8 mouse cellular contexts compared by ENCODE assay signal in genomic region chr6:47942461-47942860, GRCm38 (mm10). TPM values are rescaled to one million over a fixed set of nuclear protein-coding genes. Genes with fewer than 3 reads are reported as not detected.
DNase-seq lines count a peak whose midpoint lies in the region; ATAC-seq lines count a peak whose summit lies in the region.

No protein-coding gene starts in this region.

- peak overlapping the region; percentile 68 for H3K4me3 ChIP-seq in heart, embryonic 10.5 days
- peak overlapping the region; percentile 41; the same call in 1 of the 2 replicates for H3K4me3 ChIP-seq in hindbrain, embryonic 12.5 days

- 46% methylated on average over 12 of the region's 12 CpGs for WGBS in heart, embryonic 10.5 days
- 56% methylated on average over 12 of the region's 12 CpGs for WGBS in hindbrain, embryonic 12.5 days

- intact Hi-C loops in heart, postnatal 36 days (cut with DNase I), result no loop called here

- H3K9me3 ChIP-seq in heart, embryonic 10.5 days, result no peaks in the 10 kb centered on the region
- H3K9me3 ChIP-seq in hindbrain, embryonic 12.5 days (replicated peaks), result no peaks in the 10 kb centered on the region

- no peaks in the 10 kb centered on the region for H3K27me3 ChIP-seq in heart, embryonic 10.5 days (ENCODE audit: insufficient read depth, poor library complexity, severe bottlenecking)
- no peaks in the 10 kb centered on the region for H3K27me3 ChIP-seq in hindbrain, embryonic 12.5 days

- H3K4me1 ChIP-seq in heart, embryonic 10.5 days, result peaks cover 9% of the 10 kb centered on the region
- H3K4me1 ChIP-seq in hindbrain, embryonic 12.5 days, result peaks cover 5% of the 10 kb centered on the region; the same call in 1 of the 2 replicates

- ATAC-seq in hindbrain, embryonic 12.5 days (ENCODE audit: low FRiP score), result 0 out of 2 replicates have a peak, but pooled peaks have one; percentile 31
- peak; percentile 38 for ATAC-seq in megakaryocyte progenitor cell, adult 5-6 weeks (replicated peaks; ENCODE audit: poor library complexity)
- ATAC-seq in megakaryocyte, adult 5-6 weeks (ENCODE audit: poor library complexity, severe bottlenecking), result no peak
- ATAC-seq in erythroid progenitor cell, adult 5-6 weeks (replicated peaks; ENCODE audit: low FRiP score, poor library complexity, severe bottlenecking), result no peak

- peak overlapping the region; percentile 89; the same call in 1 of the 2 replicates for H3K27ac ChIP-seq in heart, embryonic 10.5 days
- H3K27ac ChIP-seq in hindbrain, embryonic 12.5 days, result no peak overlapping the region

- peaks cover 16% of the 10 kb centered on the region for H3K36me3 ChIP-seq in heart, embryonic 10.5 days
- H3K36me3 ChIP-seq in hindbrain, embryonic 12.5 days, result peaks cover 12% of the 10 kb centered on the region

- H3K9ac ChIP-seq in hindbrain, embryonic 12.5 days, result no peak overlapping the region; the same call in 1 of the 2 replicates

- H3K4me2 ChIP-seq in hindbrain, embryonic 12.5 days (replicated peaks), result peak overlapping the region; percentile 69

- no peak for DNase-seq in heart, embryonic 10.5 days (ENCODE audit: low spot score)
- DNase-seq in heart, postnatal 36 days, result no peak
- DNase-seq in MEL-GATA-1-ER (ENCODE audit: extremely low read depth, low read depth), result peak; percentile 17
- no peak for DNase-seq in adrenal gland, adult 2 months

RNA-seq across cellular contexts. Expression of gene Zfp956, which starts 10.7 kb away (rescaled TPM):
- polyA plus RNA-seq in heart, embryonic 10.5 days (2016; fragmentation: Nextera tagmentation; extraction: Ambion mirVana), result 3.7 and 4.9 TPM in 2 replicates
- total RNA-seq in heart, postnatal 36 days (2021), result 1 to 10 TPM; 1.3 to 3.1 TPM
- polyA plus RNA-seq in hindbrain, embryonic 12.5 days (2016; fragmentation: Nextera tagmentation; extraction: Ambion mirVana), result 11.6 and 12.6 TPM in 2 replicates
- total RNA-seq in megakaryocyte progenitor cell, adult 5-6 weeks (2015), result 3.7 and 4.8 TPM in 2 replicates
- total RNA-seq in megakaryocyte progenitor cell, adult 5-6 weeks (2017), result 8.9 and 9.6 TPM in 2 replicates
- 0.69 and 0.80 TPM in 2 replicates for total RNA-seq in megakaryocyte, adult 5-6 weeks (2015)
- total RNA-seq in megakaryocyte, adult 5-6 weeks (2017), result 2.5 and 2.9 TPM in 2 replicates
- total RNA-seq in adrenal gland, adult 2 months (2021), result 1 to 10 TPM; 3.8 to 8.6 TPM
- 10.4 and 11.6 TPM in 2 replicates for polyA plus RNA-seq in adrenal gland, adult 2 months (2012; rRNA removed)
- not detected in 2 replicates for total RNA-seq in erythroid progenitor cell, adult 5-6 weeks (2015; ENCODE audit: low replicate concordance)
- 0.45 and 5.3 TPM in 2 replicates for total RNA-seq in erythroid progenitor cell, adult 5-6 weeks (2017; ENCODE audit: low replicate concordance)

RNA-seq across cellular contexts. Expression of gene Zfp212, which starts 22.2 kb away (rescaled TPM):
- 9.4 and 11.8 TPM in 2 replicates for polyA plus RNA-seq in heart, embryonic 10.5 days (2016; fragmentation: Nextera tagmentation; extraction: Ambion mirVana)
- total RNA-seq in heart, postnatal 36 days (2021), result 1 to 10 TPM; 8.7 to 9.4 TPM
- 19.7 and 20.7 TPM in 2 replicates for polyA plus RNA-seq in hindbrain, embryonic 12.5 days (2016; fragmentation: Nextera tagmentation; extraction: Ambion mirVana)
- 6.5 and 6.6 TPM in 2 replicates for total RNA-seq in megakaryocyte progenitor cell, adult 5-6 weeks (2015)
- 6.8 and 10.4 TPM in 2 replicates for total RNA-seq in megakaryocyte progenitor cell, adult 5-6 weeks (2017)
- 7.1 and 8.8 TPM in 2 replicates for total RNA-seq in megakaryocyte, adult 5-6 weeks (2015)
- 7.2 and 9.1 TPM in 2 replicates for total RNA-seq in megakaryocyte, adult 5-6 weeks (2017)
- total RNA-seq in adrenal gland, adult 2 months (2021), result 10 to 100 TPM; 13.4 to 15.5 TPM
- 8.2 and 8.4 TPM in 2 replicates for polyA plus RNA-seq in adrenal gland, adult 2 months (2012; rRNA removed)
- 12.6 and 13.7 TPM in 2 replicates for total RNA-seq in erythroid progenitor cell, adult 5-6 weeks (2015; ENCODE audit: low replicate concordance)
- total RNA-seq in erythroid progenitor cell, adult 5-6 weeks (2017; ENCODE audit: low replicate concordance), result 11.0 and 15.7 TPM in 2 replicates

Comparison
In these comparisons a context has a peak if more than half of its experiments do, and no peak if none do; other contexts are left out.
1. ATAC-seq: peak in hindbrain, embryonic 12.5 days (single experiment) and megakaryocyte progenitor cell, adult 5-6 weeks (single experiment); none in megakaryocyte, adult 5-6 weeks (single experiment) and erythroid progenitor cell, adult 5-6 weeks (single experiment).